Mouse (Mus musculus) midbrain, embryonic 14.5 days (tissue): ENCODE data around the gene Plxnb1. TPM values are rescaled to one million over a fixed set of nuclear protein-coding genes. Genes with fewer than 3 reads are reported as not detected.

Experiments
- ATAC-seq: fragments of 200-750 bp; cut with Nextera tagmentation; 2 replicates; pipeline ENCODE4 v1.8.0; 2017; ENCODE audit warnings: moderate number of reproducible peaks, moderate library complexity; ENCODE audit not compliant: low FRiP score, low TSS enrichment
- DNase-seq: peaks from one replicate; pipeline ENCODE4 v3.0.0-alpha.2; 2015
- H3K27ac ChIP-seq: fragments of 300-500 bp; sonication (generic); replicated peaks from 2 replicates; pipeline ENCODE4 v1.5.1; 2014; ENCODE audit warnings: mild to moderate bottlenecking, low read depth, low read length, moderate library complexity
- H3K27me3 ChIP-seq: fragments of 300-500 bp; sonication (generic); 2 replicates; pipeline ENCODE4 v1.6.1; 2014; ENCODE audit warnings: low read length, control low read depth, mixed read lengths; ENCODE audit not compliant: control insufficient read depth, insufficient read depth
- H3K36me3 ChIP-seq: fragments of 300-500 bp; sonication (generic); 2 replicates; pipeline ENCODE4 v1.6.1; 2014; ENCODE audit warnings: low read length, control low read depth; ENCODE audit not compliant: control insufficient read depth, insufficient read depth
- H3K4me1 ChIP-seq: fragments of 300-500 bp; sonication (generic); 2 replicates; pipeline ENCODE4 v1.6.1; 2014; ENCODE audit warnings: mild to moderate bottlenecking, antibody characterized with exemption, low read length, control low read depth; ENCODE audit not compliant: control insufficient read depth, insufficient read depth
- H3K4me2 ChIP-seq: fragments of 300-500 bp; sonication (generic); 2 replicates; pipeline ENCODE4 v1.6.1; 2014; ENCODE audit warnings: mild to moderate bottlenecking, low read length, moderate library complexity
- H3K4me3 ChIP-seq: fragments of 300-500 bp; sonication (generic); replicated peaks from 2 replicates; pipeline ENCODE4 v1.5.1; 2014; ENCODE audit warnings: low read depth, low read length
- H3K9ac ChIP-seq: fragments of 300-500 bp; sonication (generic); replicated peaks from 2 replicates; pipeline ENCODE4 v1.6.1; 2014; ENCODE audit warnings: mild to moderate bottlenecking, low read length, moderate library complexity
- H3K9me3 ChIP-seq: fragments of 300-500 bp; sonication (generic); 2 replicates; pipeline ENCODE4 v1.6.1; 2016; ENCODE audit warnings: low read length, control low read depth, mixed read lengths; ENCODE audit not compliant: control insufficient read depth
- WGBS: fragments of 180-500 bp; shearing (Covaris S2); extraction: QIAGEN DNeasy Blood & Tissue Kit; methylation state at CpG from one replicate; pipeline ENCODE4 v1.1.7; 2014; 5-methylcytosine and 5-hydroxymethylcytosine counted together
- polyA plus RNA-seq: library from polyadenylated mRNA; unstranded; fragments of >200 nt; fragmentation: Nextera tagmentation; extraction: Ambion mirVana; gene quantifications from 2 replicates; pipeline ENCODE4 v1.2.1, GENCODE M21; 2014

The Plxnb1 gene
- polyA plus RNA-seq, 1 experiment from 2014 or later = 21.7 TPM

- Histone ChIP-seq H3K4me3 (no peak overlapping the region), H3K36me3 (peaks cover 86% of the 10 kb centered on the region), H3K27ac (no peak overlapping the region), H3K4me1 (peaks cover 12% of the 10 kb centered on the region), H3K27me3 (no peaks in the 10 kb centered on the region), H3K9ac (no peak overlapping the region), H3K9me3 (no peaks in the 10 kb centered on the region), H3K4me2 (no peak overlapping the region)
- DNase-seq (no peak), ATAC-seq (no peak)
- 82% methylated on average over 7 of the region's 7 CpGs for WGBS
These were observed 8.1 kb downstream of the Plxnb1 start for GRCm38 (mm10) chr9:109103250-109103649.

- Histone ChIP-seq H3K4me2 (no peak overlapping the region), H3K4me1 (peaks cover 4% of the 10 kb centered on the region), H3K9me3 (no peaks in the 10 kb centered on the region), H3K9ac (no peak overlapping the region), H3K27me3 (no peaks in the 10 kb centered on the region), H3K27ac (no peak overlapping the region), H3K36me3 (peaks cover 95% of the 10 kb centered on the region), H3K4me3 (no peak overlapping the region)
- 91% methylated on average over 9 of the region's 9 CpGs for WGBS
- no peak for DNase-seq
- ATAC-seq = no peak
These were observed 8.9 kb downstream of the Plxnb1 start for GRCm38 (mm10) chr9:109104083-109104482.

- DNase-seq = peak; percentile 64
- H3K36me3 ChIP-seq = peaks cover 95% of the 10 kb centered on the region
- no peak overlapping the region for H3K27ac ChIP-seq
- 0 out of 2 replicates have a peak, but pooled peaks have one; percentile 41 for ATAC-seq
- no peak overlapping the region for H3K4me2 ChIP-seq
- WGBS = 78% methylated on average over 12 of the region's 12 CpGs
- H3K4me3 ChIP-seq = no peak overlapping the region
- H3K9me3 ChIP-seq = no peaks in the 10 kb centered on the region
- no peaks in the 10 kb centered on the region for H3K27me3 ChIP-seq
- no peaks in the 10 kb centered on the region; the same call in 1 of the 2 replicates for H3K4me1 ChIP-seq
- no peak overlapping the region for H3K9ac ChIP-seq
These were observed 9.8 kb downstream of the Plxnb1 start for GRCm38 (mm10) chr9:109105011-109105410.

DNA sequence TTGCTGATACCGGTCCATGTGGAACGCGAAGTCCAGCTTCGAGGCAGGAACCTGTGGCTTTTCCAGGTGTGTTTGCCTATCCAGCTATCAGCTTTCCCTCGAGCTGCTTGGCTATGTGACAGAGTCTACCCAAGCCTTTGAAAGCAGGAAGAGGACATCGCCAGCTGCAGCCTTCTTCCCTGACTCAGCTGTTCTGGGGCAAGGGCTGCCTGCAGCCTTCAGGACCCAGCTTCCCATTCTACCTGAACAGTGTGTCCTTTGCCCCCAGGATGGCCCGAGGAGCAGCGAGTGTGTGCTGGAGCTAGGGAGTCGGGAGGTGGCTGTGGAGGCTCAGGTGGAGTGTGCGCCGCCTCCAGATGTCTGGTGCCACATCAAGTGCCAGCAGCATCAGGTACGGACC is 10.5 kb downstream of the Plxnb1 start:
- peaks cover 95% of the 10 kb centered on the region for H3K36me3 ChIP-seq
- 96% methylated on average over 12 of the region's 12 CpGs for WGBS
- no peaks in the 10 kb centered on the region for H3K9me3 ChIP-seq
- no peaks in the 10 kb centered on the region for H3K27me3 ChIP-seq
- H3K9ac ChIP-seq = no peak overlapping the region
- H3K4me3 ChIP-seq = no peak overlapping the region
- no peak overlapping the region for H3K4me2 ChIP-seq
- ATAC-seq (no peak), DNase-seq (no peak)
- H3K4me1 ChIP-seq = no peaks in the 10 kb centered on the region; the same call in 1 of the 2 replicates
- H3K27ac ChIP-seq = no peak overlapping the region

GRCm38 (mm10) chr9:109107341-109107740 is 12.2 kb downstream of the Plxnb1 start:
- Histone ChIP-seq H3K4me2 (no peak overlapping the region), H3K9ac (no peak overlapping the region), H3K36me3 (peaks cover 99% of the 10 kb centered on the region), H3K27me3 (no peaks in the 10 kb centered on the region), H3K9me3 (no peaks in the 10 kb centered on the region), H3K27ac (no peak overlapping the region), H3K4me1 (no peaks in the 10 kb centered on the region; the same call in 1 of the 2 replicates), H3K4me3 (no peak overlapping the region)
- ATAC-seq (no peak), DNase-seq (no peak)
- WGBS = 92% methylated on average over 6 of the region's 6 CpGs

GRCm38 (mm10) chr9:109110240-109110639 is 15.1 kb downstream of the Plxnb1 start:
- 92% methylated on average over 11 of the region's 11 CpGs for WGBS
- Histone ChIP-seq H3K27me3 (no peaks in the 10 kb centered on the region), H3K36me3 (peaks cover 99% of the 10 kb centered on the region), H3K4me3 (no peak overlapping the region), H3K27ac (no peak overlapping the region), H3K4me2 (no peak overlapping the region), H3K4me1 (no peaks in the 10 kb centered on the region), H3K9me3 (no peaks in the 10 kb centered on the region), H3K9ac (no peak overlapping the region)
- DNase-seq (no peak), ATAC-seq (no peak)

GRCm38 (mm10) chr9:109111101-109111500 is 15.9 kb downstream of the Plxnb1 start:
- 91% methylated on average over 4 of the region's 4 CpGs for WGBS
- ATAC-seq (no peak), DNase-seq (no peak)
- Histone ChIP-seq H3K27me3 (no peaks in the 10 kb centered on the region), H3K4me3 (no peak overlapping the region), H3K4me2 (no peak overlapping the region), H3K4me1 (no peaks in the 10 kb centered on the region), H3K9me3 (no peaks in the 10 kb centered on the region), H3K9ac (no peak overlapping the region), H3K27ac (no peak overlapping the region), H3K36me3 (peaks cover 99% of the 10 kb centered on the region)

DNA sequence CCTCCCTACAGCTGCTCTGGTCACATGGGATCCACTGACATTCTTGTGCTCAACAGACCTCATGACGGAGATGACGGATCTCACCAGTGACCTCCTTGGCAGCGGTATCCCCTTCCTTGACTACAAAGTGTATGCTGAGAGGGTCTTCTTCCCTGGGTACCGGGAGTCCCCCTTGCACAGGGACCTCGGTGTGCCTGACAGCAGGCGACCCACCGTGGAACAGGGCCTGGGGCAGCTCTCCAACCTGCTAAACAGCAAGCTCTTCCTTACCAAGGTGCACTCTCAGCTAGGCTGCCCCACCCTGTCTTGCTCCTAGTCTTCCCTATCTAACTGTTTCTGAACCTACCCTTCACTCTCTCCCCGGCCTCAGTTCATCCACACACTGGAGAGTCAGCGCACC is 16.4 kb downstream of the Plxnb1 start:
- DNase-seq (no peak), ATAC-seq (no peak)
- 96% methylated on average over 9 of the region's 9 CpGs for WGBS
- Histone ChIP-seq H3K4me2 (no peak overlapping the region), H3K9ac (no peak overlapping the region), H3K9me3 (no peaks in the 10 kb centered on the region), H3K4me3 (no peak overlapping the region), H3K36me3 (peaks cover 99% of the 10 kb centered on the region), H3K27ac (no peak overlapping the region), H3K4me1 (no peaks in the 10 kb centered on the region), H3K27me3 (no peaks in the 10 kb centered on the region)

GRCm38 (mm10) chr9:109113331-109113730 is 18.1 kb downstream of the Plxnb1 start:
- H3K27me3 ChIP-seq = no peaks in the 10 kb centered on the region
- no peak overlapping the region for H3K4me3 ChIP-seq
- no peak overlapping the region for H3K4me2 ChIP-seq
- 92% methylated on average over 8 of the region's 8 CpGs for WGBS
- no peaks in the 10 kb centered on the region for H3K9me3 ChIP-seq
- H3K4me1 ChIP-seq = no peaks in the 10 kb centered on the region
- no peak for ATAC-seq
- DNase-seq = no peak
- no peak overlapping the region for H3K9ac ChIP-seq
- H3K27ac ChIP-seq = no peak overlapping the region
- H3K36me3 ChIP-seq = peaks cover 100% of the 10 kb centered on the region
